Mouse (Mus musculus): ENCODE data around the gene Foxred1. TPM values are rescaled to one million over a fixed set of nuclear protein-coding genes. Genes with fewer than 3 reads are reported as not detected.

Gene Foxred1
- polyA plus RNA-seq (2015; fragmentation: Nextera tagmentation; extraction: Ambion mirVana), result 36.8 and 40.9 TPM in 2 replicates

DNA sequence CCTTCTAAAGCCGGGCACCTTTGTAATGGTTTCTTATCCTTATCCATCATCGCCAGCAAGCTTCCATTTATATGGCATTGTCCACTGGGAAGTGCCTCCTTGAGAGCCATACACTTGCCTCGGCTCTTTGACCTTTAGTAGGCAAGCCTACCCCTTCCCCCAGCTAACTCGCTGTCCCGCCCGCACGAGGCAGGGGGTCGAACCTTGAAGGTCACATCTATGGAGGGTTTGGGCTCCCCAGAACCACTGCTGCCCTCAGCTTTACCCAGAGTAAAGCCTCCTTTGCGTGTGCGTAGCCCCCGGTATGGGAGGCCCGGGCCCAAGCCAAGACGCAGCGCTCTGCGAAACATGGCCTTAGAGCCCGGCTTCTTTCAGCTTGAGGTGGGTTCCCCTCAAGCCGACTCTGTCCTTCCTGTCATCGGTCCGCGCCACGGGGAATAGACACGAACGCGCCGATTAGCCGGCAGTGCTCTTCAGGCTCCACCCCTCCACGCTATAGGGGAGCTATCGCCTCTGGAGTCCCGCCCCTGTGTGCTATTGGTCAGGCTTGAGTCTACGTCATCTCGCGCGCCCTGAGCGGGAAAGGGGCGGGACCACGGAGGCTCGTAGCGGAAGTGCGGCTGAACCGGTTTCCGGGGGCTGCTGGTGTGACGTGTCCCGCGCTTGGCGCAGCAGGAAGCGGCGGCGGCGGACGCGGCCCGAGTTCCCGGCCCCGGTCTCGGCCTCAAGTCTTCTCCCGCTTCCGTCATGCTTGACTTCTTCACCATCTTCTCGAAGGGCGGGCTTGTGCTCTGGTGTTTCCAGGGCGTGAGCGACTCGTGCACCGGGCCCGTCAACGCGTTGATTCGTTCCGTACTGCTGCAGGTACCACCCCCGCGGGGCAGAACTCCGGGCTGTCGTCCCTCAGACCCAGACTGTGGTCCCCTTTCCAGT, at the start of gene Foxred1:
Foxred1 (minus strand) TSS at position 514 of the 933 bp plus-strand sequence.
- Histone ChIP-seq H3K9me3 (replicated peaks; ENCODE audit: low read length) (no peaks in the 10 kb centered on the region), H3K36me3 (ENCODE audit: insufficient read depth, low read length) (peaks cover 50% of the 10 kb centered on the region), H3K9ac (ENCODE audit: low read depth, low read length) (peak within 1 kb of the TSS; percentile 89), H3K4me3 (replicated peaks; ENCODE audit: low read depth, low read length) (peak within 1 kb of the TSS; percentile 74), H3K4me2 (ENCODE audit: low read length) (peak within 1 kb of the TSS; percentile 79), H3K27me3 (ENCODE audit: insufficient read depth, low read length) (no peaks in the 10 kb centered on the region), H3K27ac (peak within 1 kb of the TSS; percentile 95), H3K4me1 (replicated peaks; ENCODE audit: insufficient read depth, low read length) (peaks cover 13% of the 10 kb centered on the region; the same call in 1 of the 2 replicates)
- no peak for TF ChIP-seq CTCF (IDR thresholded peaks at IDR 0.05; ENCODE audit: low read depth)
- under 1% methylated on average over 69 of the region's 72 CpGs for WGBS
- DNase-seq (ENCODE audit: low spot score) (peak; percentile 100), ATAC-seq (replicated peaks; ENCODE audit: low FRiP score, low read depth) (peak; percentile 100)

DNA sequence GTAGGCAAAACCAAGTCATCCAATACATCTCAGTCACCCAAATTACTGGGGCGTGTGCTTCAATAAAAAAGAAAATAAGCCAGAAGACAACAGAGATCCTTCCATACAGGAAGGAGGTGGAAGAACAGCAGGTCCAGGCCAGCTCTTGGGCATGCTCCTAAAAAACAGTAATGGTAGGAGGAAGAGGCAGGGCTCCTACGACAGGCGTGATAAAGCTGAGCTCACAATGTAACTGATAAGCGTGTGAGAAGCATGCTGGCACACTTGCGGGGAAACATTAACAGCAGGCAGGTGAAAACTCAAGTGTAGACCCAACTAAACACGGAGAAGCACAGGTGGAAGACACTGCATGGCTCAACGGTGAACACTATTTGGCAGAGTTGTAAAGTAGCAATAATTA, 46.5 kb upstream of the Foxred1 start:
- Histone ChIP-seq H3K27ac (no peak overlapping the region), H3K4me3 (replicated peaks; ENCODE audit: low read depth, low read length) (no peak overlapping the region), H3K27me3 (ENCODE audit: insufficient read depth, low read length) (no peaks in the 10 kb centered on the region), H3K4me2 (ENCODE audit: low read length) (no peak overlapping the region), H3K9ac (ENCODE audit: low read depth, low read length) (no peak overlapping the region), H3K4me1 (replicated peaks; ENCODE audit: insufficient read depth, low read length) (no peaks in the 10 kb centered on the region), H3K9me3 (replicated peaks; ENCODE audit: low read length) (no peaks in the 10 kb centered on the region), H3K36me3 (ENCODE audit: insufficient read depth, low read length) (no peaks in the 10 kb centered on the region)
- TF ChIP-seq CTCF (IDR thresholded peaks at IDR 0.05; ENCODE audit: low read depth), result no peak
- 91% methylated on average over 7 of the region's 7 CpGs for WGBS
- no peak for ATAC-seq (replicated peaks; ENCODE audit: low FRiP score, low read depth)
- no peak for DNase-seq (ENCODE audit: low spot score)

DNA sequence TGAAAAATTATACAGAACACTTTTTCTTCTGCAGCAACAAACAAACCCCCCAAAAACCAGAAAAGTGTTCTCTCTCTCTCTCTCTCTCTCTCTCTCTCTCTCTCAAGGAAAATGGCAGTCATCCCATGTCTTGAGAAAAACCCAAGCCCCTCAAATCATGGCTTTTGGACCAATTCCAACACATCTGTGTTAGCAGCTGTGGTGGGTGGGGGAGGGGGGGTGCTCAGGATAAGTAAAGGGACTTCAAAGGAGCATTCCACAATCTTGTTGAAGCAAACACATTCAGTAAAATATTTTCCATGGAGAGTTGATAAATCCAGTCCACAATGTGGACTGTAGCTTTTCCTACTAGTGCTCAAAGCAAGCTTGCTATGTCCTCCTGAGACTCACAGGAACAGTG, 38.6 kb upstream of the Foxred1 start:
- no peak overlapping the region for H3K4me3 ChIP-seq (replicated peaks; ENCODE audit: low read depth, low read length)
- H3K4me1 ChIP-seq (replicated peaks; ENCODE audit: insufficient read depth, low read length), result no peaks in the 10 kb centered on the region
- H3K9me3 ChIP-seq (replicated peaks; ENCODE audit: low read length), result no peaks in the 10 kb centered on the region
- H3K4me2 ChIP-seq (ENCODE audit: low read length), result no peak overlapping the region
- H3K27ac ChIP-seq, result no peak overlapping the region
- TF ChIP-seq CTCF (IDR thresholded peaks at IDR 0.05; ENCODE audit: low read depth), result no peak
- H3K36me3 ChIP-seq (ENCODE audit: insufficient read depth, low read length), result no peaks in the 10 kb centered on the region
- H3K9ac ChIP-seq (ENCODE audit: low read depth, low read length), result no peak overlapping the region
- ATAC-seq (replicated peaks; ENCODE audit: low FRiP score, low read depth) (no peak), DNase-seq (ENCODE audit: low spot score) (no peak)
- H3K27me3 ChIP-seq (ENCODE audit: insufficient read depth, low read length), result no peaks in the 10 kb centered on the region

DNA sequence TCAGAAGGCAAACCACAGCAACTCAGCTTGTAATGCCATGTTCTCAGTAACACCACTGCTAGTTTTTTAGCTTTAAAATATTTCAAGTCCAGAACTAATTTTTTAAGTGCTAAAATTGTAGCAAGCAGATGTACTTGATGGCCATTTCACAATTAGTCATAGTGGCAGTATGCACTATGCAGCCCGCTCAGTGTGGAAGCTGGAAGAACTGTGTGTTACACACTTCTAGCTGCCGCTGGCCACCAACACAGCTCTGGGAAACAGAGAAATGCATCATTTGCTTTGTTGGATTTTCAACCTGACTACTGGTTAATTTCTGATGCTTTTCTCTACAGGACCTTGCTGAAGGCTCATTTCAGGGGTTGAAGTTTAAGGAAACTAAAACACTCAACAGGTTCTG, 36.5 kb upstream of the Foxred1 start:
- 97% methylated on average over 2 of the region's 2 CpGs for WGBS
- no peaks in the 10 kb centered on the region for H3K4me1 ChIP-seq (replicated peaks; ENCODE audit: insufficient read depth, low read length)
- no peak for TF ChIP-seq CTCF (IDR thresholded peaks at IDR 0.05; ENCODE audit: low read depth)

DNA sequence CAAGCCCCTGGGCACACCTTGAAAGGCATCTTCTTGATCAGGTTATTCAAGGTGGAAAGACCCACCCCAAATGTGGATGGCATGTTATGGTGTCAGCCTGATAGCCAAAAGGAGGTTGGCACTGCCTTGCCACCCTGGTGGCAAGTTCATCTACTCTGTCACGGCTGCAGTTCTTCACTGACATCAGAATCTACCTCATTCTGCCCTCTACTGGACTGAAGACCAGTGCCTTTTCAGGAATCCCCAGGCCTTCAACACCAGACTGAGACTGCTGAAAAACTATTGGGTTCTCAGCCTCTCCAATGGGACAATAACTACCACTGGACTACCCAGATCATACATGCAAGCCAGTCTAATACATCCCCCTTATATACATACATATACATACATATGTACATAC, 28.9 kb upstream of the Foxred1 start:
- no peak overlapping the region for H3K4me3 ChIP-seq (replicated peaks; ENCODE audit: low read depth, low read length)
- H3K9me3 ChIP-seq (replicated peaks; ENCODE audit: low read length), result no peaks in the 10 kb centered on the region
- H3K36me3 ChIP-seq (ENCODE audit: insufficient read depth, low read length), result 0 out of 2 replicates have a peak, but pooled peaks cover 4% of the 10 kb centered on the region
- H3K4me2 ChIP-seq (ENCODE audit: low read length), result no peak overlapping the region
- no peak overlapping the region for H3K9ac ChIP-seq (ENCODE audit: low read depth, low read length)
- H3K27me3 ChIP-seq (ENCODE audit: insufficient read depth, low read length), result no peaks in the 10 kb centered on the region
- WGBS, result 57% methylated on average over 1 of the region's 1 CpGs
- no peaks in the 10 kb centered on the region for H3K4me1 ChIP-seq (replicated peaks; ENCODE audit: insufficient read depth, low read length)
- no peak; the same call in 1 of the 2 replicates for TF ChIP-seq CTCF (IDR thresholded peaks at IDR 0.05; ENCODE audit: low read depth)
- DNase-seq (ENCODE audit: low spot score) (no peak), ATAC-seq (replicated peaks; ENCODE audit: low FRiP score, low read depth) (no peak)
- H3K27ac ChIP-seq, result no peak overlapping the region

More for the DNA sequence above, 36.5 kb upstream of the Foxred1 start:
- no peak for ATAC-seq (replicated peaks; ENCODE audit: low FRiP score, low read depth)
- Histone ChIP-seq H3K27me3 (ENCODE audit: insufficient read depth, low read length) (no peaks in the 10 kb centered on the region), H3K27ac (no peak overlapping the region), H3K4me3 (replicated peaks; ENCODE audit: low read depth, low read length) (no peak overlapping the region), H3K4me2 (ENCODE audit: low read length) (no peak overlapping the region), H3K9ac (ENCODE audit: low read depth, low read length) (no peak overlapping the region), H3K9me3 (replicated peaks; ENCODE audit: low read length) (no peaks in the 10 kb centered on the region), H3K36me3 (ENCODE audit: insufficient read depth, low read length) (no peaks in the 10 kb centered on the region)
- DNase-seq (ENCODE audit: low spot score), result no peak

DNA sequence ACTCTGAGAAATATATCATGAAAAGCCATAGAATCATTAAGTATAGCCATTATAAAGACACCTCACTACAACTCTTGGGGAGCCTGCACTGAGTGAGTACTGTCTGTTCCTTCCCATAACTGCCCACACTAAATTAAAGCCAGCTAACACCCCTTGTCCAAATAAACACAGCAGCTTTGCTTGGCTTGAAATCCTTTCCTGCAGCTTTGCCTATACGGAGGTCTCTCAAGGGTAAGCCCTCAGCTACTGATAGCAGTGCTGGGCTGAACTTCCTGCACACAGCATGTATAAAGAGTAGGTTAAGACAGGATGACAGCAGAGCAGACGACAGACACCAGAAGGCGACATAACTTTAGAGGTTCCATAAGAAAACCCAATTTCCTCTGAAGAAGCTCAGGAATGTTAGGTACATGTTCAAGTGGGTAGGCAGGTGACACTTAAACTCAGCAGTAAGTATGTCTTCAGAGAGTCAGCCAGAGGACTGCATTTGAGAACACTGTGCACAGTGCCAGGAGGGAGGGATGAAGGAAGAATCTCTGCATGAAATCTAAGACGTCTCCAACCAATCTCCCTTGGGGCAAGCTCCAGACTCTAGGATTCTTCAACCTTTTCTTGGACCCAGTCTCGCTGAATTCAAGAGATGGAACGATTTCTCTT, 28.2 kb upstream of the Foxred1 start:
- H3K9ac ChIP-seq (ENCODE audit: low read depth, low read length), result no peak overlapping the region
- no peak overlapping the region for H3K4me2 ChIP-seq (ENCODE audit: low read length)
- H3K4me3 ChIP-seq (replicated peaks; ENCODE audit: low read depth, low read length), result no peak overlapping the region
- no peaks in the 10 kb centered on the region for H3K27me3 ChIP-seq (ENCODE audit: insufficient read depth, low read length)
- WGBS, result 64% methylated on average over 6 of the region's 6 CpGs
- ATAC-seq (replicated peaks; ENCODE audit: low FRiP score, low read depth) (no peak), DNase-seq (ENCODE audit: low spot score) (no peak)
- H3K27ac ChIP-seq, result no peak overlapping the region
- no peaks in the 10 kb centered on the region for H3K4me1 ChIP-seq (replicated peaks; ENCODE audit: insufficient read depth, low read length)
- no peak for TF ChIP-seq CTCF (IDR thresholded peaks at IDR 0.05; ENCODE audit: low read depth)
- no peaks in the 10 kb centered on the region for H3K9me3 ChIP-seq (replicated peaks; ENCODE audit: low read length)
- H3K36me3 ChIP-seq (ENCODE audit: insufficient read depth, low read length), result 0 out of 2 replicates have a peak, but pooled peaks cover 4% of the 10 kb centered on the region
